Mouse (Mus musculus): ENCODE measurements at regions not wholly inside any gene's neighbourhood (a gene's known extent, or its start where the extent isn't known, plus 50 kb on each side); places are given as distances from the start of the nearest gene placed in this dataset.

GRCm38 (mm10) chr1:133547541-133547940 is 62.5 kb downstream of the Snrpe start:
- TF ChIP-seq MYOD1 (IDR thresholded peaks at IDR 0.05; ENCODE audit: control insufficient read depth in 1 of 3, insufficient read length in 2 of 3, low read depth in 2 of 3) (no peak), MYOG (IDR thresholded peaks at IDR 0.05; ENCODE audit: control insufficient read depth in 1 of 3, insufficient read depth in 1 of 3, insufficient read length in 2 of 3, low read depth in 2 of 3) (no peak), CEBPB (IDR thresholded peaks at IDR 0.05; ENCODE audit: insufficient read depth, poor library complexity, severe bottlenecking) (no peak), MAX (IDR thresholded peaks at IDR 0.05; ENCODE audit: low read depth) (no peak), POLR2A (IDR thresholded peaks at IDR 0.05; ENCODE audit: insufficient read length, low read depth) (no peak), POLR2AphosphoS2 (IDR thresholded peaks at IDR 0.05; ENCODE audit: insufficient read length, low read depth) (no peak), TCF12 (IDR thresholded peaks at IDR 0.05; ENCODE audit: insufficient read depth, poor library complexity, severe bottlenecking) (no peak), E2F4 (IDR thresholded peaks at IDR 0.05; ENCODE audit: insufficient read depth) (no peak), USF1 (IDR thresholded peaks at IDR 0.05; ENCODE audit: low read depth) (no peak)
